Mouse (Mus musculus) gonadal fat pad, adult 2 months (tissue): Measurements from ENCODE around the gene Hinfp. TPM values are rescaled to one million over a fixed set of nuclear protein-coding genes. Genes with fewer than 3 reads are reported as not detected.
"Not testable (repeated sequence)": the region's sequence is repeated elsewhere in the genome, so short reads cannot be mapped to it uniquely, and the experiment has no call there.

Experiments
- DNase-seq: peaks from one replicate; pipeline ENCODE4 v3.0.0-alpha.2; 2012; ENCODE audit warnings: low read depth
- polyA plus RNA-seq: library from polyadenylated mRNA; depleted of rRNA; stranded (reverse); fragments of >200 nt; gene quantifications from 2 replicates; pipeline ENCODE4 v1.2.3, GENCODE M21; 2012

Hinfp gene
- polyA plus RNA-seq, 1 experiment, result 39.6 TPM

GRCm38 (mm10) chr9:44332918-44333638 lies 27.6 kb upstream of the Hinfp start:
- no peak for DNase-seq

- no peak for DNase-seq
Measured at GRCm38 (mm10) chr9:44330736-44331135, 25.3 kb upstream of the Hinfp start.

GRCm38 (mm10) chr9:44327926-44328325 lies 22.5 kb upstream of the Hinfp start:
- DNase-seq, result no peak

- no peak for DNase-seq
Measured at GRCm38 (mm10) chr9:44327064-44327711, 21.7 kb upstream of the Hinfp start.

GRCm38 (mm10) chr9:44326371-44327063 lies 21.0 kb upstream of the Hinfp start:
- peak; percentile 82 for DNase-seq

- DNase-seq, result peak; percentile 74
Measured at GRCm38 (mm10) chr9:44325768-44326370, 20.4 kb upstream of the Hinfp start, which contains the start of gene Dpagt1. Dpagt1 (plus strand) TSS chr9:44326019.

GRCm38 (mm10) chr9:44325032-44325767 lies 19.7 kb upstream of the Hinfp start:
- not testable (repeated sequence) for DNase-seq

- no peak for DNase-seq
Measured at GRCm38 (mm10) chr9:44324147-44324546, 18.7 kb upstream of the Hinfp start.

GRCm38 (mm10) chr9:44323656-44324055 lies 18.2 kb upstream of the Hinfp start:
- not testable (repeated sequence) for DNase-seq

GRCm38 (mm10) chr9:44320799-44321133 lies 15.3 kb upstream of the Hinfp start:
- no peak for DNase-seq

GRCm38 (mm10) chr9:44319887-44320798 lies 14.7 kb upstream of the Hinfp start, which contains the start of gene C2cd2l:
C2cd2l (minus strand) TSS chr9:44320285.
- DNase-seq, result peak; percentile 70

GRCm38 (mm10) chr9:44319105-44319886 lies 13.8 kb upstream of the Hinfp start:
- DNase-seq, result no peak

- DNase-seq, result no peak
Measured at GRCm38 (mm10) chr9:44318826-44319095, 13.3 kb upstream of the Hinfp start.

GRCm38 (mm10) chr9:44318076-44318825 lies 12.8 kb upstream of the Hinfp start:
- DNase-seq, result no peak

- no peak for DNase-seq
Measured at GRCm38 (mm10) chr9:44317452-44317851, 12.0 kb upstream of the Hinfp start.

- no peak for DNase-seq
Measured at GRCm38 (mm10) chr9:44314910-44315309, 9.4 kb upstream of the Hinfp start.

- no peak for DNase-seq
Measured at GRCm38 (mm10) chr9:44314257-44314547, 8.7 kb upstream of the Hinfp start.

GRCm38 (mm10) chr9:44313476-44314256 lies 8.2 kb upstream of the Hinfp start:
- DNase-seq, result no peak
